Mouse (Mus musculus) thymus, postnatal 14 days (tissue): ENCODE measurements around the gene Man2a1.

Experiments used
- DNase-seq: peaks from one replicate; pipeline ENCODE4 v3.0.0; 2021

Gene Man2a1

DNA sequence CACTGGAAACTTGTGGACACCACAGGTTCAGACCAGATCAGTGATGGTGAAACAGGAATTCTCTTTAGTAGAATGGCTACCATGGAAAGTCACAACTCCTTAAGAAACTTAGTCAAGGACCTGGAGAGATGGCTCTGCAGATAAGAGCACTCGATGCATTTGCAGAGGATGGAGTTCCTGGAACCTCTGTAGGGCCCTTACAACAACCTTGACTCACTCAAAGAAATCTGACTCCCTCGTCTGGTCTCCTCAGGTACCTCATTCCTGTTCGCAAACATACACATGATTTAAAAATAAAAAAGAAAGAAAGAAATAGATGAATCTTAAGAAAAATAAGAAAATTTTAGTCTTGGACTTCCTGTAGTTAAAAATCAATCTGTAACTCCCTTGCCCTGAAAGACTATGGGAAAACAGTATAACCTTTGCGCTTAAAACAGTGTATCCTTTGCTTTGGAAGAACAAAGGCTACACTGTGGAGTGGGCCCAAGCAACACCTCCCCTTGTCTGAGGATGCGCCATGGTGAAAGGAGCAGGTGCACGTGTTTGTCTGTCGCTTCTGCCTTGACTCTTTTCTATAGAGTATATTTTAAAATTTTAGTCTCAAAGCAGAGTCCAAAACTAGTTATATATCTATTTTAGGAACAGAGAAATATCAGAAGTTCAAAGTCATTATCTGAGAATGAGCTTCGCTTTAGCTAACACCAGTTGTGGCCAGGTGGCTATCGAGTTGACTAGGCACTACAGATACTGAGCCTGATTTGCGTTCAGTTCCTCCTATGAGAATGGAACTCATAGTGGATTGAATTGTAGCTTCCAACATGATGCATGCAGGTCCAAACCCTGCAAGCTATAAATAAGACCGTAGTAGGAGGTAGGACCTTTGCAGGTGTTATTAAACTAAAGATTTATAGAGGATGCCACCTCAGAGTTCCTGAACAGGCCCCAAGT is 163.9 kb downstream of the Man2a1 start:
- no peak for DNase-seq

DNA sequence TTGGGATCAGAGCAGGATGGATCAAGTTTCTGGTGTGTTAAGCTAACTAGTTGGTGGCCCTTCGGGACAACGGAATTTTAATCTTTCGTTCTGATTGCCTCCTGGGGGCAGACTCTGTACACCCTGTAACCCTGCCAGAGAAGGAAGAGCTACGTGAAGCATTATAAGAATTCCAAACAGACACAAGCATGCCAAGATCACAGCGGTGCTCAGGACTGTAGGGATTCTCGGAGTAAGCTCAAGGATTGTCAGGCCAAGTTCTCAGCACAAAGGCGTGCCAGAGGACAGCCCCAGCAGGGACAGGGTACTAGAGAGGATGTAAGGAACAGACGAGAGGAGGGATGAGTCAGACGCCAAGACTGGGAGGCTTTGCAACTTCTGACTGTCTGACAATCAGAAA is 164.8 kb downstream of the Man2a1 start:
- no peak for DNase-seq

DNA sequence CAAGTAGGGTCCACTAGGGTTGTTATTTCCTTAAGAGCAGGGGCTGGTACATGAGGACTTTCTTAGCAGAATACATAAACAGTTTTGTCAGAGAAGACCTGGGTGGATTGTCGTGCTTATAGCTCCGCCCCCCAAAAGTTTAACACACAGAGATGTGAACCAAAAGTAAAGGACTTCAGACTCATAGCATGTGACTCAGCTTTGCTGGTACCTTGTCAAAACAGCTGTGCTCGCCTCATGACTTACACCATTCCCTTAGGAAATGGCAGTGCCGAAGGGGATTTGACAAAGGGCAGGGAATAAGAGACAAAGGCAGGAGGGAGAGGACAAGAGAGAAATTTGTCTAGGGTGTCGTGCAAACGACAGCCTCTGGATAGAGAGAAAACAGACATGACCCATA is 166.0 kb downstream of the Man2a1 start:
- no peak for DNase-seq

DNA sequence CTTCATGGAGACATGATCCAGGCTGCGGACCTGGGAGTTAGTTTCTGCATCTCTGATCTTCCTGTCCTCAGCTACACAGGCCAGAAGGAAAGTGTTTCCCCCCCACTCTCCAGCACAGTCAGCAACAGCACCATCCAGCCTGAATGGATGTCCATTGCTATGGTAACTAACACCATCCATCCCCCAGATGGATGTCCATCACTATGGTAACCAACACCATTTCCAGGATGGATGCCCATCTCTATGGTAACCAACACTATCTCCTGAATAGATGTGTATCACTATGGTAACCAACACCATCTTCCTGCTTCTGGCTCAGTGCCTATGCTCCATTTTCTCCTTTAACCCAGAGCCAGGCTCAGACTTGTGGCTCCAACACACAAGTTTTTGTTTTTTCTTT is 169.7 kb downstream of the Man2a1 start:
- DNase-seq: no peak

DNA sequence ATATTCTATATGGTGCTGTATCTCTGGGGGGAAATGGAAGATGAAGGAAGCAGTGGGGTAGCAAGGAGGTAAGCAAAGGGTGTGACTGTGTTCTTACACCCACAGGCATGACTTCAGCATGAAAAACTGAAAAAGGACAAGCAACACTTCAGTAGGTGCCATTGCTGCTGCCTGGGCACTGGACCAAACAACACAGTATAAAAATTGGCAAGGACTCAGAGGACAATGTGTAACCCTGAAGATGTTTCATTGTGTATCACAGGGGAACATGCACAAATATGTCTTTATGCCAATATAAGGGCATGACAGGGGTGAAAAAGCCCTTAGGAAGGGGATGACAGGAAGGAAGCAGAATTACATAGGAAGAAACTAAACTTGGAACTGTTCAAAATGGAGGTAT is 172.1 kb downstream of the Man2a1 start:
- no peak for DNase-seq

DNA sequence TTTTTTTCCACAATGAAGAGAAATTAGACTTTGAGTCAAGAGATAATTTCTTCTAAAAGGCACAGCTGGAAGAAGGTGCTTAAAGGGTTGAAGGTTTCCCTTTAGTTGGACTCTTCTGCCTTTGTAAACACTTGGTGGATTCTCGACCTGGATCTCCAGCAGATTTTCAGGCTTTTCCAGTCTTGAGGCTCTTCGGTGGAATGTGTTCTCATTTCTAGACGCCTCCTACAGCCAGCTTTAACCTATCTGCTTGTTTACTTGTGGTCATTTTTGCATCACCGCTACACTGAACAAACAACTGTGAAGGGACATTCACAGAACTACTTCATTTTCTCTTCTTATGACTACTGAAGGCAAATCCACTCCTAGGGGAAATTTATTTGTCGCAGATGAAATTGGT is 173.7 kb downstream of the Man2a1 start:
- DNase-seq: no peak

DNA sequence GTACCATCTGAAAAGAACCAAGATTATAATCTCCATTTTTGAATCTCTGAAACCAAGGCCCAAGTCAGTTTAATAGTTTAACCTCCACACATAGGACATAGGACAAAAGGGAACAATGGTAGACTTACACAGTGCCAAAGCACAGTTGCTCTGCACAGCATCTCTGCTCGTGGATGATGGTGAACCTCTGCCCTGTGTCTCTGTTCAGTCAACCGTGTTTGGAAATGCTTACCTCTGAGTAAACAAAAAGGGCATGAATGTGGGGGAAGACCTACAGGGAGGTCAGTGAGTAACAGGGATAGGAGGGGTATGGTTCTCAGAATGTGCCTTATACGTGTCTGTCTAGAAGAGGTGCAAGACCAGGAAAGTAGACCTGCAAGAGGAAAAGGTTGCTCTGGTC is 177.8 kb downstream of the Man2a1 start:
- no peak for DNase-seq

DNA sequence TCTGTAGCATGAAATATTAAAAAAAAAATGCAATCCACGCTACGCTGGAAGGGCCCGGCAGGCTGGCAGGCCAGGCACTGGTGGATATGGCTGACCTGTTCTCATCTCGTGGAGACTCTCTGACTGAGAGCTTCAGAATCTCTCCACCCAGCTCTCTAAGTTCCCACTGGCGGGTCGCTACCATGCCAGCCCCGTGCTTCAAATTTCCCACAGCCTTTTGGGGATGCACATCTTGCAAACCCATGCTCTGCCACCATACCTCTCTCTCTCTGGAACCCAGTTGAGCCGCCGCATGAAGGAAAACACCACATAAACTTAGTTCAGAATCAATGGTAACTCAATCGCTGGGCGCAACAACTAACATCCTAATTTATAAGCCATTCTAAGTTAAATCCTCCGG is 178.2 kb downstream of the Man2a1 start:
- no peak for DNase-seq

DNA sequence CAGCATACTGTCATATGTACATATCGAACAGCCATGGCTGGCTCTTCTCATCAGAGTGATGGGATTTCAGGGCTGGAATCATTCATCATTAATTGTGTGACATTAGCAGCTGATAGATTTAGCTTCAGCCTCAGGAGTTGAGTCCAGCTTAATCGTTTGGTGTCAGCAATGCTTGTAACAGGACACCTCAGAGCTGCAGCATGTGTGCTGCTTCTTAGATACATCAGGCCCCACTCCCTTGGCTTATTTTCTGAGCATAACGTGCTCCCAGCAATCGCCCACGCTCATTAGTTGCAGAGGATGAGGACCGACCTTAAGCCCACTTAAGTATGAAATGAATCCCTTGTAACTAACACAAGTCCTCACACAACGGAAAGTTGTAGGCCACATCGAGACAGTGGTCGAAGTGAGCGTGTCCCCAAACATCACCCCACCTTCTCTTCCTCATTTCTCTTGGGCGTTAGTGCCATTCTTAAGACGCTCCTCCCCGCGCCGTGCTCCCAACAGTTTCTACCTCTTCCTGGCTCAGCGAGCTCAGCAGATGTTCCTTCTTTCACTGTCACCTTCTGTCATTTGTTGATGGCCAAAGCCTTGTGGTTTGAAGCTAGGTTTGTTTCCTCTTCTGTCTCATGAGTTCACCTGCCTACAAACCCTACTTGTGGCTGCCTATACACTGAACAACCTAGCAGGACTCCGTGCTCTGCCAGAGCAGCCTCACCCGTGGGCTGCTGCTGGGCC is 180.4 kb downstream of the Man2a1 start:
- DNase-seq: peak; percentile 6

DNA sequence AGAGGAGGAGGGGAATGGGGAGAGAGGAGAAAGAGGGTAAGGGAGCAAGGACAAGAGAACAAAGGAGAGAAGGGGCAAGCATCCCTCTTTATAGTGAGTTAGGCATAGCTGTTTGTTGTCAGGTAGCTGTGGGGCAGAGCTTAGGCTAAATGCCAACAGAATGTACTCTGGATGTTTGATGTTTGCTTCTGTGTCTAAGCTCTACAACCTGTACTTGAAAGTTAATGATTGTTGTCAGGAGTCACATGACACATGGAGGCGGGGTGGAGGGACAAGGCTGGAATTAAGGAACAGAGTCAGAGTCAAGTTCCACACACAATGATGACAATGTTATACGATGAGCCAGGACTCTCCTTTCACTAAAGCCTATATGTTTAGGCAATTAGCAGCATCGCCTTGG is 181.8 kb downstream of the Man2a1 start:
- DNase-seq: no peak

DNA sequence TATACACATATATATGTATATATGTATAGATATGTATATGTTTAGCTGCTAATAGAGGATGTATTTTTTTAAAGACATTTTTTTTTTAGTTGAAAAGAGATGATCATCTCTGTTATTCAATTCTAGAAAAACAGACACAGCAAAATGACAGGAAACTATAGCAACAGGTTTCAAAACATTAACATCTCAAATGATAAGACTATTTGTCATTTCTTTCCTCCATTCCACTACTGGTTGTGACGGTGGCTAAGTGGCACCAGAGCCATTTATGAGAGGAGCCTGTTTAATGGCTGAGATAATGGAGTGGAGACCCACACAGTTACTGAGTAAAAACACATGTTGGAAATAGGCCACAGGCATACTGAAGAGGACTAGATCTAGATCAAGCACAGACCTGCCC is 185.4 kb downstream of the Man2a1 start:
- DNase-seq: no peak

DNA sequence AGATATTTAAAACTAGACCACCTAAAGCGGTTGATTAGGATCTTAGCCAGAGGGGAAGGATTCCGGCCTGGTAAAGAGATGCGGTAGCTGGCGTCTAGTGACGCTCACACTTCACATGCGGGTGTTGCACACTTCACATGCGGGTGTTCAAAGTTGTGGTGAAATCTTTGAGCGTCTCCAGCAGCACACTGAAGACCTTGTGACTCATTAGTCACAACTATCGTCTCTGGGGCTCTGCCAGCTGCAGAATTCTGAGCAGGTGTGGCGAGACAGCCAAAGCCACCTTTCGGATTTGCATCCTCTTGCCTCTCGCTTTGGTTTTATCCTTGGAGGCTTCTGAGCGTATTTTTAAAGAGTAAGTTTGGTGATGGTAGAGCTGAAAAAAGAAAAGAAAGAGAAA is 187.8 kb downstream of the Man2a1 start:
- no peak for DNase-seq

DNA sequence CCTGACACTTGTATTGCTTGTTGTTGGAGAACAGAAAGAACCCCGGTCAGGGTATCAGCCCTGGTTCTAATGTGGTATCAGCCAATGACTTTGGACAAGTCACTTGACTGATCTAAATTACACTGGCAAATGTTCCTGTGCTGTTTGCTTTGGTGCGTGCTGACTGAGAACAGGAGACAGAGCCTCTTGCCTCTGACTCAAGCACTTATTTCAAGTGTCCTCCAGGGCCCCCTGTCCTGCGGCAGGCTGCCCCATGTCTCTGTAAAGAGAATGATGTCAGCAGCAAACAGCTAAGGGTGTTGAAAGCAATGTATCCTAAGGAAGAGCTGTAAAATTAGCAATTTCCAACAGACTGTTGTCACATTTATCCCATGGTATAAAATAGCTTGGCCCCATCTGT is 188.6 kb downstream of the Man2a1 start:
- no peak for DNase-seq

DNA sequence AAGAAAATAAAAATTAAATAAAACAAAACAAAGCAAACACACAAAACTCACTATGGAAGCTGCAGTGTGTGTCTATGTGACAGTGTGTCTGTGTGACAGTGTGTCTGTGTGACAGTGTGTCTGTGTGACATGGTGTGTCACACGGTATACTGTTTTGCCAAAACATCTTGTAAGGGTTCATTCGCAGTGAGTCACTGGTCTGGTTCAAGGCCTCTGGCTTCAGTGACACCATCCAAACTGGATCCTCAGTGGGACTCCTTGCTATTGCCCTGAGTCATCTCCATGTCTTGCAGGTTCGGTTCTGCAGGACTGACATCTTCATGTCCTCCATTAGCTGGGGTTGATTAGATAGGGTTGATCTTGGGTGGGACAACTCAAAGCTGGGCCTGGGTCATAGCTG is 191.5 kb downstream of the Man2a1 start:
- DNase-seq: no peak

DNA sequence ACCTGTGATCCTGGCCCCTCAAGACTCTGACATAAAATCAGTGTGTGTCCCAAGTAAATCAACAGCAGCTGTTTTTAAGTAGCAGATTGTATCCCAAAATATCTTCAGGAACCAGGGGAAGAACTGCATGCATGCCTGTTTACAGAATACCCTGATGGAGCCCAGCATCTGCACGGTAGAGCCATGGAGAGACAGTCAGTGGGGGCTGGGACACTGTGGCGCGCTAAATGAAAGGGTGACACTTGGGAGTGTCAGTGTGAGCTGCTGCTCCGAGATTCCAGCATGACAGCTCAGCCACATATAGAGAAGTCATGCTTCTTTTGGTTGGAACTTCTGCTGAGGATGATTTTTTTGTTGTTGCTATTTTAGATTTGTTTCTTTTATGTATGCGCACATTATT is 192.1 kb downstream of the Man2a1 start:
- no peak for DNase-seq

DNA sequence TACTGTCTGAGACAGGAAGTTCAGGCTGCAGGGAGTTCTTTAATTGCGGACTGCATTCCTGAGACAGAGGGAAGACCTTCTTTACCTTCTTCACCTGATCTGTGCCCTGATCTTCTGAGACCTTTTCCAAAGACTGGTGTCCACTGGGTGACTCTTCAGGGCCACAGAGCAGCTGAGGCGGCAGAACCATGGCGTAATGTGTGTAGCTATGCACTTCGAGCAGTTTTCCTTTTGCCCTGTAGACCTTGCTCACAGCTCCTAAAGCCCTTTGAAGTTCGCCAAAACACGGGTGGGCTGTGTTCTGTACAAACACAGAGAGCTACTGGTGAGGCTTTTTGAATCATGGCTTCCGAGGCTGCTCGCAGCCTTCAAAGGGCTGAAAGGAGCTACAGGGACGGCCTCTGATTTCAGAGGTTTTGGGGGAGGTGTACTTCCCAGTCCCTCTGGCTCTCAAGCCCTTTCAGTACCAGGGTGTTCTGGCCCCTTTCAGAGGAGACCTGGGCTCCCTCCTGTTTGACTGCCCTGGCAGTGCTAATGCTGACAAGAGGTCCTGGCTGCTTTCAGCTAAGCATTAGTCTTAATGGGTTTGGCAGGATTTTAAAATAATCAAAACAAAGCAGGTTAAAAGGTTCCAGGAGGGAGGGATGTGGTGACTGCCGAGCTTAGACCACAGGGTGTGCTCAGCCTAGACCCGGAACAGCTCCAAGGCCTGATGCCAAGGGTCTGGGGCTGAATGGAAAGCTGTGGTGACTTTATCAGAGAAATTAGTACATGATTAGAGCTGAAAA is 201.8 kb downstream of the Man2a1 start:
- DNase-seq: no peak

DNA sequence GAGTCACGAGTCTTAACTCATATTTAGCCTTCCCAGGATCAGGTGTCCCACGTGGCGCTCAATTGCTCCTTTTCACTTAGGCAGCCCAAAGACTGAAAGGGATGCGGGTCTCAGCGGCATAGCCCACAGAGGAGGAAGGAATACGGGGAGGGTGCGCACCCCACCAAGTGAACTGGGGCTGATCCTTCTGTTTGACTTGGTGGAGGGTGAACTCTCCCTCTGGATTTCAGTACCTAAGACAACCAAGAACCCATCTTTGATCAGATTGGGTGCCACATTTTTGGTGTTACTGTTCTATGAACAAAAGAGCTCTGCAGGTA is 202.4 kb downstream of the Man2a1 start:
- no peak for DNase-seq
